Comparison of ENCODE assay signal across 16 mouse cellular contexts in the genomic region with DNA sequence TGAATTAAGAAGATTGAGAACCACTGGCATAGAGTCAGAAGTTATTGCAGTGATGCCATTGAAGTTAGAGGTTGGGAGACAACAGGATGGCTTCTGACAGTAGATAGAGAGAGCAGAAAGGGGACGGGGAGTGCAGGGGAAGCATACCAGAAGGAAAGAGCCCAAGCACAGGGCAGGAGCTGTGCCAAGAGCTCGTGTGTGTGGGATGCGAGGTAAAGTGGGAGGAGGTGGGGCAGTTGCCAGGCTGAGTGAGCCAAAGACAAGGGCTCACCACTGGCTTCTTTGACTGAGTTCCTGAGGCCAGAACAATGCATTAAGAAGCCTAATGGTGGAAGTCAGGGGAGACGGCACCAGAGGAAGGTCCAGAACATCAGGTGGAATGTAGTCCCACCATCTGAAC. TPM values are rescaled to one million over a fixed set of nuclear protein-coding genes. Genes with fewer than 3 reads are reported as not detected.
"Had no signal": no experiment of that assay in that cellular context is flagged by ENCODE, and none has a peak within 500 bp of the region (broad histone marks: within the 10 kb centered on the region; RNA-seq: fewer than 3 reads in every experiment).

No protein-coding gene starts in this region.

- DNase-seq: left cerebral cortex, postnatal 4 days; liver; liver, embryonic 13.5 days; liver, postnatal 0 days; lung, adult 18-20 months; lung, adult 2 months; lung, embryonic 14.5 days; lung, postnatal 10 days; lung, postnatal 14 days; lung, postnatal 36 days; lung, postnatal 4 days; midbrain, embryonic 14.5 days had no signal

RNA-seq across cellular contexts. Expression of gene Ngf, which starts 47.2 kb away (rescaled TPM):
- total RNA-seq: megakaryocyte progenitor cell, adult 5-6 weeks; megakaryocyte, adult 5-6 weeks; megakaryocyte-erythroid progenitor cell, adult 5-6 weeks; monocyte, adult 5-6 weeks had no signal
